Mouse (Mus musculus): ENCODE data around the gene Nub1.
"Not testable (repeated sequence)": the region's sequence is repeated elsewhere in the genome, so short reads cannot be mapped to it uniquely, and the experiment has no call there.

The Nub1 gene

GRCm38 (mm10) chr5:24685366-24686093 lies at the start of gene Nub1:
Gene Nub1, plus strand, starts transcription at chr5:24685532.
- DNase-seq (ENCODE audit: low spot score in 2 of 2), result peak; percentile 96 to 99

GRCm38 (mm10) chr5:24636987-24637386 lies 48.3 kb upstream of the Nub1 start:
- DNase-seq (ENCODE audit: low spot score in 2 of 2), result no peak

GRCm38 (mm10) chr5:24638131-24638530 lies 47.2 kb upstream of the Nub1 start:
- no peak for DNase-seq (ENCODE audit: low spot score in 2 of 2)

GRCm38 (mm10) chr5:24639081-24639480 lies 46.3 kb upstream of the Nub1 start:
- no peak for DNase-seq (ENCODE audit: low spot score in 2 of 2)

GRCm38 (mm10) chr5:24645454-24645853 lies 39.9 kb upstream of the Nub1 start:
- no peak for DNase-seq (ENCODE audit: low spot score in 2 of 2)

- no peak for DNase-seq (ENCODE audit: low spot score in 2 of 2)
Measured at GRCm38 (mm10) chr5:24649231-24649630, 36.1 kb upstream of the Nub1 start.

- DNase-seq (ENCODE audit: low spot score in 2 of 2), result no peak
Measured at GRCm38 (mm10) chr5:24649701-24650100, 35.6 kb upstream of the Nub1 start.

- DNase-seq (ENCODE audit: low spot score in 2 of 2), result no peak
Measured at GRCm38 (mm10) chr5:24651356-24651755, 34.0 kb upstream of the Nub1 start.

- peak; percentile 90 to 93 for DNase-seq (ENCODE audit: low spot score in 2 of 2)
Measured at GRCm38 (mm10) chr5:24651768-24652752, 33.3 kb upstream of the Nub1 start.

- no peak for DNase-seq (ENCODE audit: low spot score in 2 of 2)
Measured at GRCm38 (mm10) chr5:24652780-24653179, 32.6 kb upstream of the Nub1 start.

- DNase-seq (ENCODE audit: low spot score in 2 of 2), result no peak
Measured at GRCm38 (mm10) chr5:24654491-24654890, 30.8 kb upstream of the Nub1 start.

- peak in 1 of 2 experiments; percentile 48 for DNase-seq (ENCODE audit: low spot score in 2 of 2)
Measured at GRCm38 (mm10) chr5:24657113-24657512, 28.2 kb upstream of the Nub1 start.

- DNase-seq (ENCODE audit: low spot score in 2 of 2), result no peak
Measured at GRCm38 (mm10) chr5:24659708-24660423, 25.5 kb upstream of the Nub1 start.

- no peak for DNase-seq (ENCODE audit: low spot score in 2 of 2)
Measured at GRCm38 (mm10) chr5:24661457-24661856, 23.9 kb upstream of the Nub1 start.

GRCm38 (mm10) chr5:24674238-24674637 lies 11.1 kb upstream of the Nub1 start:
- DNase-seq (ENCODE audit: low spot score in 2 of 2), result peak; percentile 75 to 87

GRCm38 (mm10) chr5:24681436-24681835 lies 3.9 kb upstream of the Nub1 start:
- no peak for DNase-seq (ENCODE audit: low spot score in 2 of 2)

- DNase-seq (ENCODE audit: low spot score in 2 of 2), result peak in 1 of 2 experiments; percentile 31
Measured at GRCm38 (mm10) chr5:24684578-24685365, 560 bp upstream of the Nub1 start.

- DNase-seq (ENCODE audit: low spot score in 2 of 2), result no peak
Measured at GRCm38 (mm10) chr5:24686176-24686575, 844 bp downstream of the Nub1 start.

- DNase-seq (ENCODE audit: low spot score in 2 of 2), result not testable (repeated sequence)
Measured at GRCm38 (mm10) chr5:24686671-24687420, 1.5 kb downstream of the Nub1 start.

GRCm38 (mm10) chr5:24687696-24688095 lies 2.4 kb downstream of the Nub1 start:
- DNase-seq (ENCODE audit: low spot score in 2 of 2), result no peak
